Mouse (Mus musculus) layer of hippocampus, adult 11-12 months (tissue): ENCODE results near the gene Pcbp4.
A peak's percentile ranks its signal among the peaks of the same experiment; 100 is the strongest.

ENCODE experiments used
- DNase-seq: peaks from one replicate; pipeline ENCODE4 v3.0.0; 2022; ENCODE audit warnings: low spot score

Pcbp4 gene

GRCm38 (mm10) chr9:106447348-106447747, 5.7 kb upstream of the Pcbp4 start, which contains the start of the genes Abhd14b and Abhd14a:
TSS of gene Abhd14b (plus strand) at chr9:106447459.
TSS of gene Abhd14a (minus strand) at chr9:106447678.
- DNase-seq, result peak; percentile 94

DNA sequence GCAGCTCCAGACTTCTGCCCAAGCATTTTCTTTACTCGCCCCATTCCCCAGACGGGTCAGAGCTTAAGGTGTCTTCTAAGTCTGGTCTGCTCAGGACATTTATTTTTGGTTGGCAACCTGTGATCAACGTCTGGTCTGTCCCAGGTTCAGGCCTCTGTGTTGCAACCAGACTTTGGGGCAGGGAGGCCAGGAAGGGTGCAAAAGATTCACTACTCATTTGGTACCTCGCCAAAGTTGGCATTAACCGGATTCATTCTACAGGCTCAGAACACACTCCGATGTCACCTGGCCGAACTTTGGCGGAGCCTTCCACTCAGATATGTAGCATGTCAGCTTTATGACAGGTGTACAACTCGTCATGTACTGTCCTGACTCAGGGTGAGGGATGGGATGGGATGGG, 5.1 kb upstream of the Pcbp4 start:
- DNase-seq, result no peak

DNA sequence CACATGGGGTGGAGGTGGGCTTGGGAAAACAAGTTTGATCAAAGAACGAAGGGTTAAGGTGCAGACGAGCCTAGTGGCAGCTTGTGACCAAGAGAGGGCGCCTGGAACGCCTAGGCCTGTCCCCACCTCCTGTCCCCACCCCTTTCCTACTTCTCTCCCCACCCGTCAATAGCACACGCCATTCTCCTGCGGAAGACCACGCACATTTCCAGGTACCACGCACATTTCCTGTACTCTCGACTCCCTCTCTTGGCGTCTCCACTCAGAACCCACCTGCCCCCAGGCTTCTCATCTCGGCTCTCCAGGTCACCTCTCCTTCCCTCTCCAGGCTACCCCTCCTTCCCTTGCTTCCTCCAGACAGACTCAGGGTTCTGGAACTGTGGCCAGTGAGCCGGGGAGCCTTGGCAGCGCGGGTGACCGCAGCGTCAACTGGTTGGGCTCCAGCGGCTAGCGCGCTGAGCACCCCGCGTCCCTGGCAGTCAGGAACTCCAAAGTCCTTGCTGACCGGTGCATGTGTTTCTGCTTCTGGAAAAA, 4.5 kb upstream of the Pcbp4 start:
- DNase-seq, result peak; percentile 78

GRCm38 (mm10) chr9:106449947-106450346, 3.1 kb upstream of the Pcbp4 start:
- no peak for DNase-seq

DNA sequence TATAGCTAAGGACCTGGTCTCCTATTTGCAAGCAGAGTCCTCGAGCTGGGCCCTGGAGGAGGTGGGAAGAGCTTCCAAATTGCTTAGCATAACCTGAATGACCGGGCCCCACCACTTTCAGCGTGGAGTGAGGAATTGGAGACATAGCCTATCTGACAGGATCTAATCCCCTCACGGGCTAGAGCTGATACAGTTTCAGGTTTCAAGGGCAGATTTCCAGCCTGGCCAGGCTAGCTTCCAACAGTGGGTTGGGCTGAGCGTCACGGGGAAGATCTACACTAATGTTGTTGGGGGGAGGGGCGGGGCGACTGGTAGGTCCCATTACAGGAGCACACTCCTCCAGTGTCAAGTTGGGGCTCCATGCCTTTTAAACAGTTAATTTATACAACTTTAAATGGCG, 2.4 kb upstream of the Pcbp4 start:
- DNase-seq, result peak; percentile 34

GRCm38 (mm10) chr9:106451298-106451697, 1.8 kb upstream of the Pcbp4 start:
- no peak for DNase-seq

GRCm38 (mm10) chr9:106451899-106452298, 1.2 kb upstream of the Pcbp4 start:
- no peak for DNase-seq

GRCm38 (mm10) chr9:106452351-106452750, 740 bp upstream of the Pcbp4 start:
- no peak for DNase-seq

- peak; percentile 63 for DNase-seq
Observed at GRCm38 (mm10) chr9:106452821-106453220, 270 bp upstream of the Pcbp4 start.

DNA sequence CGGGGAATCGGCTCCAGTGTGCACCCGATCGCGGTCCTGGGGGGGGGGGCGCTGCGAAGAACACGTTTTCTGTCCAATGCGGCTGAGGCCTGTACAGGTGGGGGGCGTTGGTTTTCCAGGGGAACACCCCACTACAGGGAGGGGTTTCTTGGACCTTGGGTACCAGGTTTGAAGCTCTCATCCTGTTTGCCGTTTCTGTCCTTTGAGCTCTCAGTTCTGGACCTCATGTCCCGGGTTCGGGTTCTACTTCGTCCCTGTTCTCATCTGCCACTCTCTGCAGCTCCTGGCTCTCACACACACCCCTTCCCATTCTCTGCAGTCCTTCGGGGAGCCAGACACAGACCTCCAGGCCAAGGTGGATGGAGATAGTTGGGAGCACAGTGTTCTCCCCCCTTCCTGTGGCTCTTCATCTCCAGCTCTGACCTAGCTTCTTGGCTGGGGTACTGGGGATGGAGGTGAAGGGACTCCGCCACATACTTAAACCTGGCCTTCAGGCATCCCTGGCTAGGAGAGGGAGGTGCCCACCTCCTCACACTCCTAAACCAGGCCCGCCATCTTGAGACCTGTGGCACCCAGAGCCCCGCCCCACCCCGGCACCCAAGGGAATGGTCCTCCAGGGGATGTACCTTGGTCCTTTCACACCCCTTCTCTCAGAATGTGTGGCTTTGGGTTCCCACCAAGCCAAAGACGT, 1.1 kb downstream of the Pcbp4 start:
- peak; percentile 36 for DNase-seq

DNA sequence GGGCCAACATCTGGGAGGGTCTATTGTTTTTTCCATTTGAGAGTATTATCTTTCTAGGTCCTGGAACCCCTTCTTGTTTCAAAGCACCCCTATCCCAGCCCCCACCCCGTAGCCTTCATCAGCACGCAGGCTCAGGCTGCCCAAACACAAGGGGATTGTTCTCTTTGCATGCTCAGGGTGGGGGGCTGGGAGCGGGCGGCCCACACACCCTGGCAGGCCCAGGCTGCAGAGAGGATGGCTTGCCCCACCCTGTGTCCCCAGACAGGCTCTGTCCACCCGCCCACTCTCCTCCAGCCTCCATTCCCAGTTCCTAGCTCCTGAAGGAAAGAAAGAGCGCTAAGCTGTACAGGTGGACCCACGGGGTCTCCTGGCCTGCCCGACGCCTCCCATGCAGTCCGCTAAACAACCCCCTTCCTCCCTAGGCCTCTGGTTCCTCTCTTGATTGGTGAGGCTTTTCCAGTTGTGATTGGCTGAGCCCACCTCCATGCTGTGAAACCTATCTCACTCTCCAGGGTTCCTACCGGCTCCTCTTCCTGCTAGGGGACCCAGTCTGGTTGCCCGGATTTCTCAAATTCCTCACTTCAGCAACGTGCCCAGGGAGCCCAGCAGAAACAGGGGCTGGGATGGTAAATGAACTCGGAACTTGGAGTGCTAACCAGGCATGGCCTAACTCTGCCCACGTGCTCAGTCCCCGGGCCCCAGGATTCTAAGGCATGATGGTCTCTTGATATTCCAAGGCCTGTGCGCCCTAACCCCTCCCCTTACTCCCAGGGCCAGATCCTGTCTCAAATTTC, 2.0 kb downstream of the Pcbp4 start:
- DNase-seq, result peak; percentile 37

- no peak for DNase-seq
Observed at GRCm38 (mm10) chr9:106456325-106457162, 3.5 kb downstream of the Pcbp4 start.

DNA sequence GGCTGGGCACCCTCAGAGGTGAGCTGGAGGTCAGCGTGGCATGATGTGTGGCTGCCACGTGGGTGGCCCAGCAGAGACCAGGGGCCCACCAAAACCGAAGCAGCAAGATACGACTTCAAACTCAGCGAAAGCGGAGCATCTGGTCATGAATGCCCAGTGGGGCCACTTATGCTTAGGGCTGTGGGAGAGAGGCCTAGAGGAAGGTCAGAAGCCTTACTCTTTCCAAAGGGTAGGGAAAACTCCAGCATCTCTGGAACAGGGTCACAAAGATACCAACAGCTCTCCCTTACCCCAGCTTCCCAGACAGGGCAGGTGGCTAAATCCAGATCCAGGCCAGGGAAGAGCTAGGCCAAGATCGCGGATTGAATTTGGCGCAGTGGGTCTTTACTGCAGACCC, 4.1 kb downstream of the Pcbp4 start:
- DNase-seq, result no peak

GRCm38 (mm10) chr9:106457920-106458319, 4.8 kb downstream of the Pcbp4 start:
- no peak for DNase-seq

- DNase-seq, result no peak
Observed at GRCm38 (mm10) chr9:106459946-106460345, 6.9 kb downstream of the Pcbp4 start.

- DNase-seq, result no peak
Observed at GRCm38 (mm10) chr9:106460401-106461025, 7.4 kb downstream of the Pcbp4 start.

DNA sequence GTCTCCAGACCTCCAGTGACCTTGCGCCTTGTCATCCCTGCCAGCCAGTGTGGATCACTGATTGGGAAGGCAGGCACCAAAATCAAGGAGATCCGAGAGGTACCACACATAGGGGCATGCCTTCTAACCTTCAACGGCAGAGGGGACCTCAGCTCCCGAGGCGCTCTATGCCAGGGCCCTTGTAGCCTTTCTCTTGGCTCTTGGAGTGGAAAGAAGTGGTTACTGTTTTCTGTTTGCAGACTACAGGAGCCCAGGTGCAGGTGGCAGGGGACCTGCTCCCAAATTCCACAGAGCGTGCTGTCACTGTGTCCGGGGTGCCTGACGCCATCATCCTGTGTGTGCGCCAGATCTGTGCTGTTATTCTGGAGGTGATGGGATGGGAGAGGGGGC, 7.9 kb downstream of the Pcbp4 start:
- DNase-seq, result no peak

DNA sequence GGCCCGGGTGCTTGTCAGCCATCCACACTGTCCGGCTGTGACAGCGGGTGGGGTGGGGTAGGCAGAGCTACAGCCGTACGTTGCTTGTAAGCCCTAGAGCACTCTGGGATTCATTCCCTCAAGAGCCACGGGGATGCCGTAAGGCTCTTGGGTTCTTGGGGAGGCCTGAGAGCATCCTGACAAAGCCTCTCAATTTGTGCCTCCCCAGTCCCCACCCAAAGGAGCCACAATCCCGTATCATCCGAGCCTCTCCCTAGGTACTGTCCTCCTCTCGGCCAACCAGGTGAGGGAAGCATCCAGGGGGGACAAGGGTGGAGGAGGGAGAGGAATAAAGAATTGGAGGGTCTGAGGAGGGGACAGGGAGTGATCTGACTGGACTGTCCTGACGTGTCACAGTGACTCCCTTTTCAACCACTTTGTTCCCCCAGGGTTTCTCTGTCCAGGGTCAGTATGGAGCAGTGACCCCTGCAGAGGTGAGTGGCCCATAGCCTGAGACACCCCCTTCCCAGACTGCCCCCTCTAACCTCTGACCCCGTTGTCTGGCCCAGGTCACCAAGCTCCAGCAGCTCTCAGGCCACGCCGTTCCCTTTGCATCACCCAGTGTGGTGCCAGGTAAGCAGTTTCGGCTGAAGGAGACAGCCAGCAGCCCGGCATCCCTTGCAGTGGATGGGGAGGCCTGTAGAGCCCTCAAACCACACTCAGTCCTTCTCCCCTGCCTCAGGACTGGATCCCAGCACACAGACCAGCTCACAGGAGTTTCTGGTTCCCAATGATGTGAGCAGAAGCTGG, 8.7 kb downstream of the Pcbp4 start:
- DNase-seq, result no peak

DNA sequence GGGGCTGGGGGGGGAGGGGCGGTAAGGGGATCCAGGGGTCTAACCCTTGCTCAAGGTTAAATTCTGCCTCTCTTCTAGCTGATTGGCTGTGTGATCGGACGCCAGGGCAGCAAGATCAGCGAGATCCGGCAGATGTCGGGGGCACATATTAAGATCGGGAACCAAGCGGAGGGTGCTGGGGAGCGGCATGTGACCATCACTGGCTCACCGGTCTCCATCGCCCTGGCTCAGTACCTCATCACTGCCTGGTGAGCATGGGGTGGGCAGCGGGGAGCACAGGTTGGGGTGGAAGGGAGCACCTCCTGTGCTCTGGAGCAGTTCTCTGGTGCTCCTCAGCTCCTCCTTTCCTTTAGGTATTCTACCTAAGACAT, 9.3 kb downstream of the Pcbp4 start:
- no peak for DNase-seq

GRCm38 (mm10) chr9:106463122-106464063, 10.3 kb downstream of the Pcbp4 start:
- DNase-seq, result no peak
